Mouse (Mus musculus): ENCODE results near the gene Gm7879. TPM values are rescaled to one million over a fixed set of nuclear protein-coding genes. Genes with fewer than 3 reads are reported as not detected.

The Gm7879 gene
- total and polyA plus RNA-seq, 2 experiments from 2014 or later, result 0.30 TPM; not detected in 1

GRCm38 (mm10) chr5:43947330-43947977 is 34.5 kb downstream of the Gm7879 start:
- H3K4me1 ChIP-seq (ENCODE audit: insufficient read depth, low read length), result no peaks in the 10 kb centered on the region; the same call in 1 of the 2 replicates
- H3K9me3 ChIP-seq (ENCODE audit: low read length), result no peaks in the 10 kb centered on the region
- no peak overlapping the region for H3K27ac ChIP-seq
- 30% methylated on average over 9 of the region's 9 CpGs for WGBS
- H3K9ac ChIP-seq (replicated peaks; ENCODE audit: low read length), result no peak overlapping the region
- no peaks in the 10 kb centered on the region for H3K27me3 ChIP-seq (ENCODE audit: insufficient read depth, low read length)
- TF ChIP-seq CTCF (IDR thresholded peaks at IDR 0.05; ENCODE audit: low read depth), result no peak
- no peak for DNase-seq (ENCODE audit: low spot score)
- peak overlapping the region; percentile 65 for H3K4me2 ChIP-seq (ENCODE audit: low read depth, low read length)
- peak; percentile 45; the same call in 1 of the 2 replicates for ATAC-seq
- peak overlapping the region; percentile 32 for H3K4me3 ChIP-seq (ENCODE audit: low read length)
- no peaks in the 10 kb centered on the region for H3K36me3 ChIP-seq (ENCODE audit: insufficient read depth, low read length)

DNA sequence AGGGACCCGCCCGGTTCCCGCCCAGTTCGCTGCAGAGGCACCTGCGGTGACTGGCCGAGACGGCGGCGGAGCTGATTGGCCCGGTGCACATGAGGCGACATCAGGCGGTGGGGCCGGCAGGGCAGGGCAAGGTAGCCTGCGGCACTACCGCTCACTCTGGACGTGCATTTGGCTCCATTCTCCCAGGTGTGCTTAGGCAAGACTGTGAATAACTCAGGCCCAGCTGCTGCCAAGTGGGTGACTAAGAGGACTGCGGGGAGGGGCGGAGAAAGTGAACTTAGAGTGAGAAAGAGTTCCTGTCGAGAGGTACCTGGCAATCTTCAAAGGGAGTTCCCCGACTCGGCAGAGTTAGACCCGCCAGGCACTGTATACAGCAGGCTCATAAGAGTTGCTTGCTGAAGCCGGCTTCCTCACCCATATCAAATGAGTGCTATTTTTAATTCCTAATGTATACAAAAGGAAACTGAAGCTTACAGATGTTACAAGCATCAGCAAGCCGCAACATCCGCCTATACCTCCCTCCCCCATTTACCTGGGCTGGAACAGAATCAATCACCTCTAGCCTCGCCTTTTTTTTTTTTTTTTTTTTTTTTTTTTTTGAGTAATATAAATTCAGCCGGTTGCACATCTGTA is 35.3 kb downstream of the Gm7879 start:
- WGBS, result 2% methylated on average over 27 of the region's 27 CpGs
- peak overlapping the region; percentile 24; the same call in 1 of the 2 replicates for H3K9ac ChIP-seq (replicated peaks; ENCODE audit: low read length)
- H3K4me1 ChIP-seq (ENCODE audit: insufficient read depth, low read length), result no peaks in the 10 kb centered on the region; the same call in 1 of the 2 replicates
- peak; percentile 17 for DNase-seq (ENCODE audit: low spot score)
- no peak for TF ChIP-seq CTCF (IDR thresholded peaks at IDR 0.05; ENCODE audit: low read depth)
- no peaks in the 10 kb centered on the region for H3K27me3 ChIP-seq (ENCODE audit: insufficient read depth, low read length)
- peak; percentile 61; the same call in 1 of the 2 replicates for ATAC-seq
- peak overlapping the region; percentile 32 for H3K4me3 ChIP-seq (ENCODE audit: low read length)
- H3K9me3 ChIP-seq (ENCODE audit: low read length), result no peaks in the 10 kb centered on the region
- H3K36me3 ChIP-seq (ENCODE audit: insufficient read depth, low read length), result no peaks in the 10 kb centered on the region
- H3K27ac ChIP-seq, result no peak overlapping the region
- peak overlapping the region; percentile 65 for H3K4me2 ChIP-seq (ENCODE audit: low read depth, low read length)

DNA sequence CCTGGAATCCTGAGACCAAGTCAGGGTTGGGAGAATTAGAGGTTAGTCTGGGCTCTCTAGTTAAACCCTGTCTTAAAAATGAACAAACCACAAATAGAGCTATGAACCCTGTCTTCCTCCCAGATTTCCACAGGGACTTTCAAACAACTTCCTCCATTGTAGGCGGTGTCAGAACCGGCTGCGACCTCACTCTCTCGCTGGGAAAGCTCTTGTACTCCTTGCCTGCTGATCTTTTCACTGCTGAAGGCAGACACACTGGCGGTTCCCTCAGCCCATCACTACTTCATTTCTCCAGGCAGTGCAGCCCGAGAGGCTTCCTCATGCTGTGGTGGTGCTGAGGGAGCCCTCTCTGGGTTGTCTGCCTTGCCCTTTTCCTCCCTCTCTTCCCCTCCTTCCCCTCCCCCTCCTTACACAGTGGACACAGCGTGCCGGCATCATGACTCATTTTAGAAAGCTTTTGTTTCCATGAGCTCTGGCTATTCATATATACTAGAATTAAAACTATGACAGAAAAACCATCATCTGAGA is 35.9 kb downstream of the Gm7879 start:
- Histone ChIP-seq H3K27ac (no peak overlapping the region), H3K27me3 (ENCODE audit: insufficient read depth, low read length) (no peaks in the 10 kb centered on the region), H3K9me3 (ENCODE audit: low read length) (no peaks in the 10 kb centered on the region), H3K36me3 (ENCODE audit: insufficient read depth, low read length) (no peaks in the 10 kb centered on the region), H3K4me1 (ENCODE audit: insufficient read depth, low read length) (no peaks in the 10 kb centered on the region; the same call in 1 of the 2 replicates), H3K4me3 (ENCODE audit: low read length) (no peak overlapping the region; the same call in 1 of the 2 replicates), H3K9ac (replicated peaks; ENCODE audit: low read length) (no peak overlapping the region), H3K4me2 (ENCODE audit: low read depth, low read length) (peak overlapping the region; percentile 65)
- no peak for TF ChIP-seq CTCF (IDR thresholded peaks at IDR 0.05; ENCODE audit: low read depth)
- ATAC-seq, result peak; percentile 66; the same call in 1 of the 2 replicates
- 6% methylated on average over 8 of the region's 8 CpGs for WGBS
- DNase-seq (ENCODE audit: low spot score), result peak; percentile 13

GRCm38 (mm10) chr5:43953241-43953640 is 40.3 kb downstream of the Gm7879 start:
- ATAC-seq, result no peak
- Histone ChIP-seq H3K36me3 (ENCODE audit: insufficient read depth, low read length) (no peaks in the 10 kb centered on the region), H3K4me1 (ENCODE audit: insufficient read depth, low read length) (no peaks in the 10 kb centered on the region), H3K27ac (no peak overlapping the region), H3K27me3 (ENCODE audit: insufficient read depth, low read length) (no peaks in the 10 kb centered on the region), H3K4me2 (ENCODE audit: low read depth, low read length) (no peak overlapping the region), H3K9ac (replicated peaks; ENCODE audit: low read length) (no peak overlapping the region), H3K9me3 (ENCODE audit: low read length) (no peaks in the 10 kb centered on the region), H3K4me3 (ENCODE audit: low read length) (no peak overlapping the region)
- no peak for DNase-seq (ENCODE audit: low spot score)
- no peak for TF ChIP-seq CTCF (IDR thresholded peaks at IDR 0.05; ENCODE audit: low read depth)
- WGBS, result 52% methylated on average over 1 of the region's 1 CpGs

GRCm38 (mm10) chr5:43959884-43960440 is 47.0 kb downstream of the Gm7879 start:
- no peaks in the 10 kb centered on the region for H3K4me1 ChIP-seq (ENCODE audit: insufficient read depth, low read length)
- WGBS, result 81% methylated on average over 3 of the region's 3 CpGs
- no peak for ATAC-seq
- no peak overlapping the region for H3K4me3 ChIP-seq (ENCODE audit: low read length)
- no peaks in the 10 kb centered on the region for H3K9me3 ChIP-seq (ENCODE audit: low read length)
- TF ChIP-seq CTCF (IDR thresholded peaks at IDR 0.05; ENCODE audit: low read depth), result no peak
- no peak overlapping the region for H3K9ac ChIP-seq (replicated peaks; ENCODE audit: low read length)
- no peak for DNase-seq (ENCODE audit: low spot score)
- H3K27ac ChIP-seq, result no peak overlapping the region
- H3K36me3 ChIP-seq (ENCODE audit: insufficient read depth, low read length), result no peaks in the 10 kb centered on the region
- no peak overlapping the region for H3K4me2 ChIP-seq (ENCODE audit: low read depth, low read length)
- H3K27me3 ChIP-seq (ENCODE audit: insufficient read depth, low read length), result no peaks in the 10 kb centered on the region

DNA sequence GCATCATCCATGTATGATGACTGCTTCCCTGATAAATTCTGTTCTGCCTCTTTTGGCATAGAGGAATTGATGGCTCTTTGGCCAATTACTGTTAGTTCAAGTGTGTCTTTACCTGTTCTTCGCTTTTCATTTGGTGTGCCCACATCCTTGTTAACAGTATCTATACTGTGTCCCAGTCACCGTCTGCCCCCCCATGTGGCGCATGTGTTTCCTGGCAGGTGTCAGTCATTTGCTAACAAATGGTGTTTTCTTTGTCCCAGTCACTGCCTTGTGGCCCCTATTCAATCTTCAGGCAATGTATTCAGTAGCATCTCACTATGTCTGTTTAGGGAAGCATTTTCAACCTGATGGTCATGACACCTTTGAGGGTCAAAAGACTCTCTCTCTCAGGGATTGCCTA is 48.1 kb downstream of the Gm7879 start:
- 88% methylated on average over 3 of the region's 3 CpGs for WGBS
- ATAC-seq, result no peak

More for the DNA sequence above, 48.1 kb downstream of the Gm7879 start:
- no peaks in the 10 kb centered on the region for H3K36me3 ChIP-seq (ENCODE audit: insufficient read depth, low read length)
- no peak overlapping the region for H3K27ac ChIP-seq
- H3K4me3 ChIP-seq (ENCODE audit: low read length), result no peak overlapping the region
- H3K4me2 ChIP-seq (ENCODE audit: low read depth, low read length), result no peak overlapping the region
- no peaks in the 10 kb centered on the region for H3K27me3 ChIP-seq (ENCODE audit: insufficient read depth, low read length)
- no peak for TF ChIP-seq CTCF (IDR thresholded peaks at IDR 0.05; ENCODE audit: low read depth)
- no peaks in the 10 kb centered on the region for H3K4me1 ChIP-seq (ENCODE audit: insufficient read depth, low read length)
- no peak for DNase-seq (ENCODE audit: low spot score)
- H3K9ac ChIP-seq (replicated peaks; ENCODE audit: low read length), result no peak overlapping the region
- H3K9me3 ChIP-seq (ENCODE audit: low read length), result no peaks in the 10 kb centered on the region

Other genes with a start within 250 kb of the Gm7879 start
- 0.11 TPM in 1 of 2 replicates, not detected in the other for gene Bst1, start 94.3 kb upstream of the Gm7879 start, total RNA-seq (2014; rRNA removed)
- gene Bst1, start 94.3 kb upstream of the Gm7879 start, polyA plus RNA-seq (2015; fragmentation: Nextera tagmentation; extraction: Ambion mirVana), result 0.15 TPM in 1 of 2 replicates, not detected in the other
- 79.3 and 88.1 TPM in 2 replicates for gene Fbxl5, start 91.5 kb upstream of the Gm7879 start, total RNA-seq (2014; rRNA removed)
- 74.2 and 74.7 TPM in 2 replicates for gene Fbxl5, start 91.5 kb upstream of the Gm7879 start, polyA plus RNA-seq (2015; fragmentation: Nextera tagmentation; extraction: Ambion mirVana)
- gene Cd38, start 44.6 kb upstream of the Gm7879 start, total RNA-seq (2014; rRNA removed), result 3.5 and 4.7 TPM in 2 replicates
- gene Cd38, start 44.6 kb upstream of the Gm7879 start, polyA plus RNA-seq (2015; fragmentation: Nextera tagmentation; extraction: Ambion mirVana), result 3.9 and 4.0 TPM in 2 replicates
- 7.4 TPM in 2 replicates for gene Fgfbp1, start 68.6 kb downstream of the Gm7879 start, total RNA-seq (2014; rRNA removed)
- gene Fgfbp1, start 68.6 kb downstream of the Gm7879 start, polyA plus RNA-seq (2015; fragmentation: Nextera tagmentation; extraction: Ambion mirVana), result 20.1 and 22.1 TPM in 2 replicates
- gene Prom1, start 188.9 kb downstream of the Gm7879 start, total RNA-seq (2014; rRNA removed), result 22.6 and 27.4 TPM in 2 replicates
- gene Prom1, start 188.9 kb downstream of the Gm7879 start, polyA plus RNA-seq (2015; fragmentation: Nextera tagmentation; extraction: Ambion mirVana), result 21.0 and 26.2 TPM in 2 replicates